Mouse (Mus musculus): Measurements from ENCODE around the gene Add2. TPM values are rescaled to one million over a fixed set of nuclear protein-coding genes. Genes with fewer than 3 reads are reported as not detected.

Gene Add2
- polyA plus RNA-seq, 1 experiment from 2014 or later, result 1.7 TPM

DNA sequence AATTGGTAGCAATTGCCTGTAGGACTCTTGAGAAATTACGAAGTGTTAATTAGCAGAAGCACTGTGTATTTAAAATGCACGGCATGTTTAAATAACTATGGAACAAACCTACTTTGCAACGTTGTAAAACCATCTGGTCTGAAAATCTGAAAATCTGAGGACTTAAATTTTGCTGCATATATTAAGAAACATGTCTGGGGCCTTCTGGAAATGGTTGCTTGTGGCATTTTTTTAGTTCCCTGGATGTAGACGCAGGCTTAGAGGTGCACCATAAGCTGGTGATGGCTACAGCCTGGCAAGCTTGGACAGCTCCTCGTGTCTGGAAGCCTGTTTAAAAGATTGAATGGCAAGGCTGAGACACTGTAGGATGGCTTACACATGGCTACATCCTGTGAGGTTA is 40.5 kb downstream of the Add2 start:
- H3K4me3 ChIP-seq (ENCODE audit: low read length), result no peak overlapping the region
- no peaks in the 10 kb centered on the region for H3K4me1 ChIP-seq (ENCODE audit: control insufficient read depth, insufficient read depth, low read length)
- ATAC-seq (replicated peaks; ENCODE audit: extremely low read depth, insufficient read depth, low FRiP score), result no peak
- no peaks in the 10 kb centered on the region for H3K36me3 ChIP-seq (ENCODE audit: control insufficient read depth, insufficient read depth)
- WGBS, result 65% methylated on average over 5 of the region's 5 CpGs
- H3K4me2 ChIP-seq (ENCODE audit: low read depth, low read length), result no peak overlapping the region
- H3K9ac ChIP-seq (ENCODE audit: low read length), result no peak overlapping the region
- no peaks in the 10 kb centered on the region; the same call in 1 of the 2 replicates for H3K27me3 ChIP-seq (ENCODE audit: control insufficient read depth, insufficient read depth, low read length)
- no peaks in the 10 kb centered on the region for H3K9me3 ChIP-seq (replicated peaks; ENCODE audit: control insufficient read depth, low read length)
- H3K27ac ChIP-seq (ENCODE audit: low read length), result no peak overlapping the region

DNA sequence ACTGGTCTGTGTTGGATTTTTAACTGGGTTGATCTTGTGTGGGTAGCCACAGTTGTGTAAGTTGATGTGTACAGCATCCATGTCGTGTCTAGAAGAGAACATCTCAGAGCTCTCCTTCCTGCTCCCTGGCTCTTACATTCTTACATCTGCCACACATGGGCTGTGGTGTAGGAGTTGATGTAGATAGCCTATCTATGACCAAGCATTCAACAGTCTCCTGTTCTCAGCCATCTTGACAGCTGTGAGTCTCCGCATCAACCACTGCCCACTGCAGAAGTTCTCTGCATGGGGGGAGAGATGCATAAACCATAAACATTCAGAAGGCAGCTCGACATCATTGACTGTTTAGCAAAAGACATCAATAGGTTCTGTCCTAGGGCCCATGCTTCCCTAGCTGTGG is 41.4 kb downstream of the Add2 start:
- Histone ChIP-seq H3K4me2 (ENCODE audit: low read depth, low read length) (no peak overlapping the region), H3K27ac (ENCODE audit: low read length) (no peak overlapping the region), H3K9ac (ENCODE audit: low read length) (no peak overlapping the region), H3K9me3 (replicated peaks; ENCODE audit: control insufficient read depth, low read length) (no peaks in the 10 kb centered on the region), H3K36me3 (ENCODE audit: control insufficient read depth, insufficient read depth) (no peaks in the 10 kb centered on the region), H3K4me1 (ENCODE audit: control insufficient read depth, insufficient read depth, low read length) (no peaks in the 10 kb centered on the region), H3K27me3 (ENCODE audit: control insufficient read depth, insufficient read depth, low read length) (no peaks in the 10 kb centered on the region; the same call in 1 of the 2 replicates), H3K4me3 (ENCODE audit: low read length) (no peak overlapping the region)
- ATAC-seq (replicated peaks; ENCODE audit: extremely low read depth, insufficient read depth, low FRiP score), result no peak
- WGBS, result 73% methylated on average over 3 of the region's 3 CpGs

DNA sequence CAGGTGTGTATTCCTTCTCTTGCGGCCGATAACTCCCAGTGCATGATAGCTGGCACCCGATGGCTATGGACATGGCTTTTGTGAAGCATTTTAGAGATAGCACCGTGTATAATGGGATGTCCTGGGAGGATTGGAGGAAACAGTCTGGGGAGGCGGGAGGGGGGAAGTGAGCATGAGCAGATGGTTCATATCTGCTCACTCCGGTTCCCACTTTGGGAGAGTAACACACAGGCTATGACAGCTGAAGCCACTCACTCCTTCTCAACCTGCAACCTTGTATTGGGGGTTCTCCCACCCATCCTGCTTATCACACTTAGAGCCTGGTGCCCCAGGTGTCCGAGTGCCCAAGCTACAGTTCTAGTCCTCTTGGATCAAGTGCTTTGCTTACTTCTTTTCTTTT is 41.8 kb downstream of the Add2 start:
- H3K4me1 ChIP-seq (ENCODE audit: control insufficient read depth, insufficient read depth, low read length), result no peaks in the 10 kb centered on the region
- no peak for ATAC-seq (replicated peaks; ENCODE audit: extremely low read depth, insufficient read depth, low FRiP score)
- no peak overlapping the region for H3K9ac ChIP-seq (ENCODE audit: low read length)
- no peak overlapping the region for H3K27ac ChIP-seq (ENCODE audit: low read length)
- no peak overlapping the region for H3K4me2 ChIP-seq (ENCODE audit: low read depth, low read length)
- H3K27me3 ChIP-seq (ENCODE audit: control insufficient read depth, insufficient read depth, low read length), result no peaks in the 10 kb centered on the region; the same call in 1 of the 2 replicates
- no peak overlapping the region for H3K4me3 ChIP-seq (ENCODE audit: low read length)
- H3K36me3 ChIP-seq (ENCODE audit: control insufficient read depth, insufficient read depth), result no peaks in the 10 kb centered on the region
- no peaks in the 10 kb centered on the region for H3K9me3 ChIP-seq (replicated peaks; ENCODE audit: control insufficient read depth, low read length)
- 68% methylated on average over 7 of the region's 7 CpGs for WGBS

DNA sequence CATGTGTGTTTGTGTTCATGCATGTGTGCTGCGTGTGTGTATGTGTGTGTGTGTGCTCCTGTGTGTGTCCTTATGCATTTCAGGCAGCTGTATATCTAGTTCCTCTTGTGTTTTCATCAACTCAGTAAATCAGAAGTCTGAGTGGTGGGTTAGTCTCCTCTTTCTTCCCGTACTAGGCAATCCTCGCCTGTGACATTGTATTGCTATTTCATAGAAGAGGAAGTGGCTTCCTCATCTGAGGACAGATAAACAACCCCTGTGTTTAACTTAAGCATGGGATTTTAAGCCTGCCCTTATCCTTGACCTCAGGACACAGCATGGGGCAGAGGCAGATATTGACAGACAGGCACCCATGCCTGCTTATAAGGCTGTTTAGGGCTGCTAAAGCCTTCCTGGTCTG is 45.4 kb downstream of the Add2 start:
- no peak for ATAC-seq (replicated peaks; ENCODE audit: extremely low read depth, insufficient read depth, low FRiP score)
- Histone ChIP-seq H3K4me2 (ENCODE audit: low read depth, low read length) (no peak overlapping the region), H3K9me3 (replicated peaks; ENCODE audit: control insufficient read depth, low read length) (no peaks in the 10 kb centered on the region), H3K36me3 (ENCODE audit: control insufficient read depth, insufficient read depth) (no peaks in the 10 kb centered on the region), H3K4me1 (ENCODE audit: control insufficient read depth, insufficient read depth, low read length) (no peaks in the 10 kb centered on the region), H3K9ac (ENCODE audit: low read length) (no peak overlapping the region), H3K27me3 (ENCODE audit: control insufficient read depth, insufficient read depth, low read length) (no peaks in the 10 kb centered on the region), H3K27ac (ENCODE audit: low read length) (no peak overlapping the region), H3K4me3 (ENCODE audit: low read length) (no peak overlapping the region)
- WGBS, result 70% methylated on average over 3 of the region's 3 CpGs

DNA sequence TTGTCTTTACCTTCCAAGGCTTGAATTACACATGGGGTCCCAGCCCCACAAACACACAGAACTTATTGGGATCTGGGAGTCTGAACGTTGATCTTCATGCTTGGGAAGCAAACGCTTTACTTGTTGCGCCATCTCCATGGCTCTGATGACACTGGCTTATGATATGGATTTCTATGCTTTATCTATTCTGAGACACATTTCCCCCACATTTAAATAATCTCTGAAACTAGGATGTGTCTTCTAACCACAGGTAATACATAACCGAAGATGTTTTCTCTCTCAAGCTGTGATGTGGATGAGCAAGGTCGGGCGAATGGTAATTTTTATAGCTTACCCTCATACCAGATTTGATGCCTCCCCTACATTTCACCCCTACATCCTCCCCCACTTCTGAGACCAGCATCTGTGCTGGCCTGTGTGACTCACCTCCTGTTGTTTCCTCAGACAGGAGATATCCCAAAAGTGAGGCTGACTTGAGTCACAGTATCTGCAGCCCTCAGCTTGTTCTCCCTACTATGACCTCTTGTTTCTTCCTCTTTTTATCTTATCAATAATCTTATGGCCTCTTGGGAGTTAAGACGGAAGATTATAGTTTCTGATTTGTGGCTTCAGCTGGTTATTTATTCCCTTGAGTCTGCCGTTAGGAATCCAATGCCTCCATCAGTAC is 46.2 kb downstream of the Add2 start:
- H3K9me3 ChIP-seq (replicated peaks; ENCODE audit: control insufficient read depth, low read length), result no peaks in the 10 kb centered on the region
- no peak overlapping the region for H3K27ac ChIP-seq (ENCODE audit: low read length)
- no peak overlapping the region for H3K4me2 ChIP-seq (ENCODE audit: low read depth, low read length)
- WGBS, result 76% methylated on average over 8 of the region's 8 CpGs
- H3K9ac ChIP-seq (ENCODE audit: low read length), result no peak overlapping the region
- H3K4me1 ChIP-seq (ENCODE audit: control insufficient read depth, insufficient read depth, low read length), result no peaks in the 10 kb centered on the region
- H3K27me3 ChIP-seq (ENCODE audit: control insufficient read depth, insufficient read depth, low read length), result no peaks in the 10 kb centered on the region
- H3K4me3 ChIP-seq (ENCODE audit: low read length), result no peak overlapping the region
- H3K36me3 ChIP-seq (ENCODE audit: control insufficient read depth, insufficient read depth), result no peaks in the 10 kb centered on the region
- ATAC-seq (replicated peaks; ENCODE audit: extremely low read depth, insufficient read depth, low FRiP score), result no peak

DNA sequence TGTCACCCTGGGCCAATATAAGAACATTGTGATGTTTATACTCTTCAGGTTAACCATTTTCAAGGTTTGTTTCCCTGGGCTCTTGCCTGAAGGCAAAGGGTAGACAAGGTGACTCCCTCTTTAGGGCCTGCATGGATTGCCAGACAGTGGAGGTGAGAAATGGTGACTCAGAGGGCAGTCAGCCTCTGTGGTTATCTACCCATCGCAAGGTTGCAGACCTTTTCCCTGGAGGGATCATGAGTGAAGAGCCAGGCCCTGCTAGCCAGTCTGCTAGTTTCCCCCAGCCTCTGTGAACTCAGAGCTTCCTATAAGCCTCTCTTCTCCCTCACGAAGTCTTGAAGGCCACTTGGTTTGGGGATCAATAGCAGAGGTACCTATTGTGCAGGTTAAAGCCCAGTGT is 48.0 kb downstream of the Add2 start:
- H3K4me2 ChIP-seq (ENCODE audit: low read depth, low read length), result no peak overlapping the region
- no peaks in the 10 kb centered on the region for H3K9me3 ChIP-seq (replicated peaks; ENCODE audit: control insufficient read depth, low read length)
- H3K4me1 ChIP-seq (ENCODE audit: control insufficient read depth, insufficient read depth, low read length), result no peaks in the 10 kb centered on the region
- no peak overlapping the region for H3K9ac ChIP-seq (ENCODE audit: low read length)
- no peak overlapping the region for H3K27ac ChIP-seq (ENCODE audit: low read length)
- no peaks in the 10 kb centered on the region for H3K27me3 ChIP-seq (ENCODE audit: control insufficient read depth, insufficient read depth, low read length)
- 76% methylated on average over 2 of the region's 2 CpGs for WGBS
- H3K36me3 ChIP-seq (ENCODE audit: control insufficient read depth, insufficient read depth), result no peaks in the 10 kb centered on the region
- no peak overlapping the region for H3K4me3 ChIP-seq (ENCODE audit: low read length)
- ATAC-seq (replicated peaks; ENCODE audit: extremely low read depth, insufficient read depth, low FRiP score), result no peak

DNA sequence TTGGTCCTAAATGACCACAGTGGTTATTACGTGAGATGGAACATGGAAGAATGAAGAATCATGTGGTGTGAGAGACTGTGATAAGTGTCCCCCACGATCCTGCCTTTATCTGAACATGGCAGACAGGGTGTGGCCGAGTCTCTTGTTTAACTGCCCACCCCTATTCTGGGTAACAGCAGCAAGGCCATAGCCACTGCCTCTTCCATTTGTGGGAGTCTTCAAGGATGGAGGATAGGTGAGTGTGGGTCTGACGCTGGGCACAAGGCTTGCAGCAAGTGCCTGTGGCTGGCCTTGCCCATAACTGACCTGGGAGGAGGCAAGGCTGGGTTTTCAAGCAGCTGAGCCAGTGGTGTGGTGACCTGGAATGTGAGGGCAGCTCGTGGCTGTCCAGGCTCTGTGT is 49.4 kb downstream of the Add2 start:
- H3K4me2 ChIP-seq (ENCODE audit: low read depth, low read length), result no peak overlapping the region
- no peak for ATAC-seq (replicated peaks; ENCODE audit: extremely low read depth, insufficient read depth, low FRiP score)
- H3K9me3 ChIP-seq (replicated peaks; ENCODE audit: control insufficient read depth, low read length), result no peaks in the 10 kb centered on the region
- no peak overlapping the region for H3K4me3 ChIP-seq (ENCODE audit: low read length)
- H3K36me3 ChIP-seq (ENCODE audit: control insufficient read depth, insufficient read depth), result no peaks in the 10 kb centered on the region
- WGBS, result 51% methylated on average over 5 of the region's 5 CpGs
- no peaks in the 10 kb centered on the region for H3K27me3 ChIP-seq (ENCODE audit: control insufficient read depth, insufficient read depth, low read length)
- H3K9ac ChIP-seq (ENCODE audit: low read length), result no peak overlapping the region
- H3K4me1 ChIP-seq (ENCODE audit: control insufficient read depth, insufficient read depth, low read length), result no peaks in the 10 kb centered on the region
- H3K27ac ChIP-seq (ENCODE audit: low read length), result no peak overlapping the region

DNA sequence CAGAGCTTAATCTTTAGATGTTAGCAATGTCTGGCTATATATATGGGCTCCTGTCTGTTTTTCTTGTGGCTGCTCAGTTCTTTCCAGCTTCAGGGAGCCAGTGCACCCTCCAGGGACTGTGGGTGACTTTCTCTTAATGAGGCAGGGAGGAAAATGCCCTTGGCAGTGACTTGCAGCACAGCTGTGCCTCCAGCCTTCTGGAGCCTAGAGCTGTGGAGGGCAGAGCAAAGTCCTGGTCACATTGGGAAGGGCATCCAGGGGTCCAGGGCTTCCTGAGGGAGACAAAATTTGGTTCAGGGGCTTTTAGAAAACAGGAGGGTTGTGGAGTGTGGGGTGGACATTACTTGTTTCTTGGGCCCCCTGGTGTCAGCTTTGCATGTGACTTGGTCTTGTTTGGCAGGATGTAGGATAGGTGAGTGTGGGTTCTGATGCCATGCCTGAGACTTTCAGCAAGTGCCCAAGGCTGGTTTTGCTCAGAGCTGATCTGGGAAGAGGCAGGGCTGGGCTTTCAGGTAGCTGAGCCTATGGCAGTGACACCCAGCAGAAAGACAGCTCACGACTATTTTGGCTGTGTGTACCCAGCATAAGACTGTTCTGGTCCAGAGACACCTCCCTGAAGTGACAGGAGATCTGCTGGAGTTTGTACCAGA is 50.0 kb downstream of the Add2 start:
- Histone ChIP-seq H3K4me3 (ENCODE audit: low read length) (no peak overlapping the region), H3K9ac (ENCODE audit: low read length) (no peak overlapping the region), H3K9me3 (replicated peaks; ENCODE audit: control insufficient read depth, low read length) (no peaks in the 10 kb centered on the region), H3K36me3 (ENCODE audit: control insufficient read depth, insufficient read depth) (no peaks in the 10 kb centered on the region), H3K4me2 (ENCODE audit: low read depth, low read length) (no peak overlapping the region), H3K27me3 (ENCODE audit: control insufficient read depth, insufficient read depth, low read length) (no peaks in the 10 kb centered on the region), H3K4me1 (ENCODE audit: control insufficient read depth, insufficient read depth, low read length) (no peaks in the 10 kb centered on the region), H3K27ac (ENCODE audit: low read length) (no peak overlapping the region)
- WGBS, result 69% methylated on average over 1 of the region's 1 CpGs
- no peak for ATAC-seq (replicated peaks; ENCODE audit: extremely low read depth, insufficient read depth, low FRiP score)

DNA sequence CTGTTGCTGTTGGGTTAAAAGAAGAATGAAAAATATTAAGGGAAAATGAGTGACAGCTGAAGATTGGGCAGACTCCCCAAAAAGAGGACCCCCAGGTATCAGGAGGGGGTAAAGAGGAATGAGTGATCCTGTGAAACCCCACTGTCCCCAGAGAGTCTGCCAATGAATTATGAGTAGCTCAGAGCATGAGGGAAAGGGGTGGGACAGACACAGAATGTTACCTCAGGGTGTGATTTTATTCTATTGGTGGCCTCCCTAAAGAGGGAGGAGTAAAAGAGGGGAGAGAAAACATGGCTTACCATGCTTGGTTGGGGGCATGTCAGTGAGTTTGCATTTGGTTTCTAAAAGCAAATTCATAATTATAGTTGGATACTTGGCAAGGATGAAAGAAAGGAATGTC is 50.8 kb downstream of the Add2 start:
- H3K4me3 ChIP-seq (ENCODE audit: low read length), result no peak overlapping the region
- no peaks in the 10 kb centered on the region for H3K27me3 ChIP-seq (ENCODE audit: control insufficient read depth, insufficient read depth, low read length)
- no peak overlapping the region for H3K4me2 ChIP-seq (ENCODE audit: low read depth, low read length)
- H3K9ac ChIP-seq (ENCODE audit: low read length), result no peak overlapping the region
- no peaks in the 10 kb centered on the region for H3K36me3 ChIP-seq (ENCODE audit: control insufficient read depth, insufficient read depth)
- no peak for ATAC-seq (replicated peaks; ENCODE audit: extremely low read depth, insufficient read depth, low FRiP score)
- H3K9me3 ChIP-seq (replicated peaks; ENCODE audit: control insufficient read depth, low read length), result no peaks in the 10 kb centered on the region
- H3K27ac ChIP-seq (ENCODE audit: low read length), result no peak overlapping the region
- no peaks in the 10 kb centered on the region for H3K4me1 ChIP-seq (ENCODE audit: control insufficient read depth, insufficient read depth, low read length)
